Mouse (Mus musculus) frontal cortex, postnatal 36 days (tissue): ENCODE results near the gene Cox6a1.
A peak's percentile ranks its signal among the peaks of the same experiment; 100 is the strongest.
"Not testable (repeated sequence)": the region's sequence is repeated elsewhere in the genome, so short reads cannot be mapped to it uniquely, and the experiment has no call there.

Experiments used
- DNase-seq, 2 experiments: peaks; one replicate each; pipeline ENCODE4 v3.0.0; 2022; ENCODE audit warnings: low spot score in 2 of 2

The Cox6a1 gene

GRCm38 (mm10) chr5:115348546-115349224 lies at the start of gene Cox6a1:
Gene Cox6a1 (minus strand): TSS chr5:115348981.
- DNase-seq, result peak; percentile 98 to 99

GRCm38 (mm10) chr5:115397839-115398780 lies 49.3 kb upstream of the Cox6a1 start:
- DNase-seq, result peak; percentile 36 to 43

GRCm38 (mm10) chr5:115396654-115397053 lies 47.9 kb upstream of the Cox6a1 start:
- no peak for DNase-seq

- DNase-seq, result no peak
These were observed 46.1 kb upstream of the Cox6a1 start for GRCm38 (mm10) chr5:115394836-115395235.

GRCm38 (mm10) chr5:115394223-115394622 lies 45.4 kb upstream of the Cox6a1 start:
- DNase-seq, result no peak

- DNase-seq, result no peak
These were observed 44.2 kb upstream of the Cox6a1 start for GRCm38 (mm10) chr5:115392969-115393368.

- DNase-seq, result no peak
These were observed 43.2 kb upstream of the Cox6a1 start for GRCm38 (mm10) chr5:115391935-115392334.

- DNase-seq, result not testable (repeated sequence)
These were observed 30.1 kb upstream of the Cox6a1 start for GRCm38 (mm10) chr5:115378882-115379281.

GRCm38 (mm10) chr5:115375436-115375835 lies 26.7 kb upstream of the Cox6a1 start:
- no peak for DNase-seq

GRCm38 (mm10) chr5:115374204-115374820 lies 25.5 kb upstream of the Cox6a1 start:
- DNase-seq, result no peak

- DNase-seq, result peak; percentile 11 to 29
These were observed 24.8 kb upstream of the Cox6a1 start for GRCm38 (mm10) chr5:115373441-115374203.

GRCm38 (mm10) chr5:115371736-115372135 lies 23.0 kb upstream of the Cox6a1 start:
- DNase-seq, result no peak

GRCm38 (mm10) chr5:115364782-115365181 lies 16.0 kb upstream of the Cox6a1 start:
- DNase-seq, result no peak

- peak; percentile 68 to 69 for DNase-seq
These were observed 14.3 kb upstream of the Cox6a1 start for GRCm38 (mm10) chr5:115362819-115363714.

- DNase-seq, result no peak
These were observed 13.4 kb upstream of the Cox6a1 start for GRCm38 (mm10) chr5:115362216-115362615.

- no peak for DNase-seq
These were observed 11.1 kb upstream of the Cox6a1 start for GRCm38 (mm10) chr5:115359851-115360372.

GRCm38 (mm10) chr5:115359438-115359837 lies 10.7 kb upstream of the Cox6a1 start:
- DNase-seq, result no peak

- DNase-seq, result peak; percentile 79 to 80
These were observed 10.1 kb upstream of the Cox6a1 start for GRCm38 (mm10) chr5:115358872-115359271.

- no peak for DNase-seq
These were observed 6.3 kb upstream of the Cox6a1 start for GRCm38 (mm10) chr5:115355070-115355469.

- DNase-seq, result no peak
These were observed 2.6 kb upstream of the Cox6a1 start for GRCm38 (mm10) chr5:115351348-115351747.
